Mouse (Mus musculus) heart, adult 11 months (tissue): ENCODE data around the gene Slc25a42.

Experiments
- DNase-seq: peaks from one replicate; pipeline ENCODE4 v3.0.0; 2022

Slc25a42 gene

DNA sequence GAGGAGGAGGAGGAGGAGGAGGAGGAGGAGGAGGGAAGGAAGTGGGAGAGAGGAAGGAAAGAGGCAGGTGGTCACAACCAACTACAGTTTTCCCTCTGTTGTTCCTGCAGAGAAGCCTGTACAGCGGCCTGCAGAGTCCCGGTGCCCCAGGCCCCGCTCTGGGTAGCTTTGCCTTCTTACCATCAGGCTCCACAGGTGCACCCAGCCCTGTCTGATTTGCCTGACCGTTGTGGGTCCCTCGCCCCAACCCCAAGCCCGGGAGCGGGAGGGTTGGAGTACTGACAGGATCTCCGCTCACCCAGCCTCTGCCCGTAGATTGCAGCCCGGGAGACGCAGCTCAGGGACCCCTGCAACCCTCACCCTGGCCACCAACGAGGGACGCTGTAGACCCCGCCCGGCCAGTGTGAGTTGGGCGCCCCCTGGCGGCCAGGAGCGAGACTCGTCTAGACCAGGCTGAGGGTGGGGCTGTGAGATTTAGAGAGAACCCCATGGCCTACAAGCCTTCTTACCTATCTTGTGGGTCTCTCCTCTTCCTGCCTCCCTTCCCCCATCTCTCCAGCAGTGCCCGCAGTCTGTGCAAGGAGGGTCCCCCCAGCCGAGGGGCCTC is 45.5 kb downstream of the Slc25a42 start:
- DNase-seq = peak; percentile 95

DNA sequence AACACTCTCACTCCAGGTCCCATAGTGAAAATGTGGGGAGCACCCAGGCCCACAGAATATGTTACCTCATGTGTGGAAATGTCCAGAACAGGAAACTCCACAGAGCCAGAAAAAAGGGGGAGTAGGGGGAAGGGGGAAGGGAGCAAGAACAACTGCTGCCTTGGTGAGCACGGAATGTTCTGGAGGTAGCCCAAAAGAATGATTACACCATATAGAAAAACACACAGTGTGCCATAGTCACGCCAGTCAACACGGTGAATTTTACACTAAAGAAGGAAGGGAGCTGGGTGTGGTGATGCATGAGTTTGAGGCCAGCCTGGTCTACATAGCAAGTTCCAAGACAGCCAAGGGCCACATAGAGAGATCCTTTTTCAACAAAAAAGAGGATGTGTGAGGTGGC is 48.8 kb downstream of the Slc25a42 start:
- no peak for DNase-seq

DNA sequence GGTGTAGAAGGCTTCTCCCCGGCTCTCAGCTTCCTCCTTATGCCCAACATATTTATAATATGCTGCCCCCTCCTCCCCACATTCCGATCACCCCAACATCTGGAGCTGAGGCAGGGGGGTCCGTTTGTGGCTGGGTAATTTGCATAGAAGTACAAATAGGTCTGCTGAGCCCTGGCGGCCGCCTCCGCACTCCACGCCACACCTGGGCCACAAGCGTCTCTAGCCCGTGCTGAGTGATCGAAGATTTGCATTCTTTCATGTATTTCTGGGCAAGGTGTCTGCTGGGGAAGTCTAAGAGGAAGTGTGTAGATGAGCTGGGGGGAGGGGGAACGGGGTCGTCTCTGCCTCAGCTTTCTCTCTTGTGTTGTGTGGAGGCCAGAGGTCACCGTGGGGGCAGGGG is 52.1 kb downstream of the Slc25a42 start:
- no peak for DNase-seq

DNA sequence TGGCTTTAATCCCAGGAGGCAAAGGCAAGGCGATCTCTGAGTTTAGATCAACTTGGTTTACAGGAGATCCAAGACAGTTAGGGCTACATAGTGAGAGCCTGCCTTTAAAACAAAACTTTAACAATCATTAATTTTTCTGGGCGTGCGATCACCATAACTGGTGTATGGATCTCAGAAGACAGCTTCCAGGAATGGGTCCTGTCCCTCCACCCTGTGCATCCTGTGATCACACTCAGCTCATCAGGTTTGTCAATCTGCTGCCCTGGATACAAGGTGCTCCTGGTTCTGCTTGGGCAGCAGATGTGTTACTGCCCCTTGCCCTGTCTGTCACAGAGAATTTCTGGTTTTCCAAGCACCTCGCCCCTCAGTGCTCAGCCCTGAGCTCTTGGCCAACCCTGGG is 52.9 kb downstream of the Slc25a42 start:
- no peak for DNase-seq

DNA sequence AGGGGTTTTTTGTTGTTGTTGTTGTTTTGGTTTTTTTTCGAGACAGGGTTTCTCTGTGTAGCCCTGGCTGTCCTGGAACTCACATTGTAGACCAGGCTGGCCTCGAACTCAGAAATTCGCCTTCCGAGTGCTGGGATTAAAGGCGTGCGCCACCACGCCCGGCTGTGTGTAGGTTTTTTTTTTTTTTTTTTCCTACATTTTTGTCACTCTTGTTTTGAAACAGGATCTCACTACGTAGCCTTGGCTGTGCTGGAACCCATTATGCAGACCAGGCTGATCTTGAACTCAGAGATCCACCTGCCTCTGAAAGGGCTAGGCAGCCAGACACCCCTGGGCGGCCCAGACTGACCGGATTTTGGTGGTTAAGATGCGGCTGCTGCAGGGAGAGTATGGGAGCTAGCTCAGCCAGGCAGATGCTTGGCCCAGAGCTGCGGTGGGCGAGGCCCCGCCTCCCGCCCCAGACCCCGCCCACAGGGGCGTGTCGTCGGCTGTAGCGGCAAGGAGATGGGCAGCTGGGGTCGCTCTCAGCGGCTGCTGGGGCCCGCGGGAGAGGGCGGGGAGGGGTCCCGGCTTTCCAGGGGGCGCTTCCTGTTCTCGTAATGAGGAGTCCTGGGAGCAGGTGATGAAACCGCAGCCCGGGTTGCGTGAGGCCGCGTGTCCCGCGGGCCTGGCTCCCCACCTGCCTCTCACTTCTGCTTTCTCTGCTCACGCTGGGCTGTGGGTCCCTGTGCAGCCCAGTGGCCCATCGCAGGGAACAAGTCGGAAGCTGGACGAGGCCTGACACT is 53.8 kb downstream of the Slc25a42 start:
- peak; percentile 94 for DNase-seq

DNA sequence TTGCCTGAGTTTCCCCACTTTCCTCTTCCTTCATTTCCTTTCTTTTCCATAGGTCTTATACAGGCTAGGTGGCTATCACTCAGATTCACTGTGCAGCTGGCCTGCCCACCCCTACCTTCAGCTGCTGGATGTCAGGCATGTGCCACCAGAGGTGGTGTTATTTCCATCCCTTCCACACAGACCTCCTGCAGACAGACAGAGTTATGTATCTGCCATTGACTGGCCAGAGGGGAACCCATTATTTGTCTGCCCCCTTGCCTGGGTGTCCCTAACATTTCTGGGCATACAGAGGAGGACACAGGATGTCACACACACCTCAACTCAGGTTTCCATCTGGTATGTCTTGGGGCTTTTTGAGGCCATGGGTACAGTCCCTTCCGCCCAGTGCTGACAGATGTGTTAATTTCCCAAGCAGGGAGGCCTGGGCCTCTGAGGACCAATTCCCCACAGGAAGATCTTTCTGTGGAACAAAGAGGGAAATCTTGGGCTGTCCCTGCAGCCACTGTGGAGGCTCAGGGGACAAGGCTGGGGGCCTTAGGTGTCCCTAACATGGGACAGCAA is 54.8 kb downstream of the Slc25a42 start:
- peak; percentile 86 for DNase-seq

DNA sequence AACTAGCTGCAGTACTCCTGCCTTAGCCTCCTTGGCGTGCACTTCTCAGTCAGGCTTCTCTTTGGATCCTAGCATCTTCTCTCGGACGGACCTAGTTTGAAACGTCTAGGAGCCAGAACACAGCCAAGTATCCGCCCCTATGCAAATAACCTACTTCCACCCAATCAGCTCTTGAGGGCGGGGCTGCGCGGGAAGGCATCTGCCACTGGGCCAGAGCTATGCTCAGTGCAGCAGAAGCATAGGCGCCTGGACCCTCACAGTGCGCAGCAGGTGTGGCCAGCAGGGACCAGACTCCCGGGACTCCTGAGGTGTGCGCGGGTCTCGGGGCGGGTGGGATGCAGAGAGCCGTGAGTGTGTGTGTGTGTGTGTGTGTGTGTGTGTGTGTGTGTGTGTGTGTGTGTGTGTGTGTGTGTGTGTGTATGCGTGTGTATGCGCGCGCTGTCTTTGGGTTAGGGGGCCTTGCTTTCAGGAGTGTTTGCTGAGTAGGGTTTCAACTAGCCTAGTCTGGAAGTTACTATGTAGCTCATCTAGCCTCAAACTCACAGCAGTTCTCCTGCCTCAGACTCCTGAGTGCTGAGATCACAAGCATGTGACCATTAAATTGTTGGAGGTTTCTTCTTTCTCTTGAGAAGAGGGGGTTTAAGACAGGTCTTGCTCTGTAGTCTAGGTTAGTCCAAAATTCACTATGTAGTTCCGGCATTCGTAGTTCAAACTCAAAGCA is 59.4 kb downstream of the Slc25a42 start:
- peak; percentile 96 for DNase-seq

DNA sequence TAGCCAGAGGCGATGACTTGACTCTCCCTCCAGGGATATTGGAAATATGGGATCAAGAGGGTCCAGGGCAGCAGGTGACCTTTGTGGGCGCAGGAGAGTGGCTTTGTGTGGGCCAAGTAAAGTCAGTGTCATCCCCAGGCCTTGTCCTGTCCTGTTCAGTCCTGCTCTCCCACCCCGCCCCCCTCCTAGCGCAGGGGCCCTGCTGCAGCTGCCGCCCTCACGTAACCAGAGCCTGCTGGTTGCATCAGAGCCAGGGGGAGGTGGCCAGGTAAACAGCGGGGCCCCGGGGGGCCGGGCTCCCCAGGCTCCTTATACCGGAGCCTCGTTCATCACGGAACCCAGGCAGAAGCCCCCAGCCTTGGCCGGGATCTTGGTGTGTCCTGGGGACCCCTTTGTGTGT is 61.9 kb downstream of the Slc25a42 start:
- no peak for DNase-seq

DNA sequence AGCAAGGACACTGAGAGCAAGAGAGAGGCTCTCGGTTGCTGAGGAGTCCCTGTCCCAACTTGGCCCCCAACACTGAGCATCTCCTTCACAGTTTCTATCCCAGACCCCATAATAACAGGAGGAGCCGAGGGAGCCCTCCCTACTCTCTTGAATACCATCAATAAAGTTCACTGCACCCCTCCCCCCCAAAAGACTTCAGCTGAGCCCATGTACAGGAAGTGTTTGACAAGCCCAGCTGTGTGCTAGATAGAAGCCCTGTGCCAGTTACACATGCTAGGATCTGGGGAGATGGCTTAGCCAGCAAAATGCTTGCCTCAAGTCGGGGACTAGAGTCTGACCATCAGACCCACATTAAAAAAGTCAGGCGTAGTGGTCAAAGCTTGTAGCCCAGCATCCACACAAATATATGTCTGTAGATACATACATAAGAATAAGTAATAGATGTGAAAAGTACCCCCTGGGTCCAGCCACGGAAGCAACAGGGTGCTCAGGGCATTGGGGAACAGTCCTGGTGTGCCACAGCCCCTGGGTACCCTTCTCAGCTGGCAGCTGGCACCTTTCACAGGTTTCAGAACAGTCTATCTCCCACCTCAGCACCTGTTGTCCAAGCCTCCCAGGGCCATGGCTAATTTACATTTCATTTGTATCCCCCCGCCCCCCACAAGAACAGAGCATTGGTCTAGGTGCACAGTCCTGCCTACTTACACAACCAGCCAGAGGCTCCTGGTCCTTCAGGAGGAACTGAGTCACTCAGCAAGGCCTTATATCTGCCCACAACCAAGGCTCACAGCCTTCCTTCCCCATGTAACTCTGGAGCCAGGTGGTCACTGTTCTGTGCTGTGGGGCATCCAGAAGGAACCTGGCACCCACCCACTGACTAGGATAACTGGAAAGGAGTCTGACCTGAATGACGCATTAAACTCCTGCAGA is 64.2 kb downstream of the Slc25a42 start:
- no peak for DNase-seq

DNA sequence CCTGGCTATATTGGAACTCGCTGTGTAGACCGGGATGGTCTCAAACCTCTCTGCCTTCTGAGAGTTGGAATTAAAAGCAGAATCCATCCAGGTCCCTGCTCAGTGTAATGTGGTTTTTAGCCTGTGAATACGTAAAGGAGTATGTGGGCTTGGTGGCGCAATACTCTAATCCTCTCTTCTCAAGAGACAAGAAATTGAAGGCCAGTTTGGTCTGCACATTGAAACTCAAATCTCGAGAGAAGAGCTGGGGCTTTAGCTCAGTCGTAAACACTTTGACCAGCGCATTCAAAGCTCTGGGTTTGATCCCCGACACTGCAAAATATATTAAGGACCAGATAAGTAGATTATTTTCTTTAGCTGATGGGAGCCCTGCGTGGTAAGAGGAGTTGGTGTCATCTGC is 72.1 kb downstream of the Slc25a42 start:
- DNase-seq = no peak

DNA sequence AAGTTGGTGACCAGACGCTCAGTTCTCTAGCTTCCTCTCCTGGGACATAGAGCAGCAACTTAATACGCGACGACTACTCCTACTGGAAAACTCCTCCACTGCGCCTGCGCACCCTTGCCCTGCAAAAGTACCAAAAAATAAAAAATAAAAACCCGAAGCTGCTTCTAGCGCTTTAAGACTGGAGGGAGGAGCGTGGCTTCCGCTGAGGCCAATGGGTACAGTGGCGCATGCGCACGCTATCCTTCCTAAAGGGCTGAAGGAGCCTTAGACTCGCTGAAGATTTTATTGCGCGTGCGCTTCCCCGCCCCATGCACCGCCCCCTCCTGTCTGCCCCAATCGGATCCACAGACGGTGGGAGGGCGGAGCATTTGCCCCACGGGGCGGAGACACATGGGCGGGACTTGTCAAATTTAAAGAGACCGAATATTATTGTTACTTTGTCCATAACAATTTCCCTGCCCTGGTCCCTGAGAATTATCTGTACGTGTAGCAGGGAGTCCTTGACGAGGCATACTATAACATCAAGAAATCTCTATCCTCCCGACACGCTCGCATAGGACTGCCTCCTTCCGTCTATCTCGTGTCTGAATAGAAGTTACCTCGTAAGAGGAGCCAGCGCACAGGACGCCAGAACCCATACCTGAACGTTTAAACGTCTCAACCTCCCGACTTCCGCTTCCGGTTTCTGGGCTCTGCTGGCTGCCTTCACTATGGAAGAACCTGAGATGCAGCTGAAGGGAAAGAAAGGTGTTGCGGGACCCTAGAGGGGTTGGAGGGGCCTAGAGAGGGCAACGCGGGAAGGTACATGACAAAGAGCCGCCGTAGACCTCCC is 72.9 kb downstream of the Slc25a42 start, which contains the start of the genes Rfxank, Borcs8 and Mef2b:
Gene Rfxank (minus strand): TSS at position 129 of the 832 bp plus-strand sequence.
Gene Borcs8 (plus strand): TSS at position 474 of the 832 bp plus-strand sequence.
Gene Mef2b (plus strand): TSS at position 686 of the 832 bp plus-strand sequence.
- peak; percentile 100 for DNase-seq

DNA sequence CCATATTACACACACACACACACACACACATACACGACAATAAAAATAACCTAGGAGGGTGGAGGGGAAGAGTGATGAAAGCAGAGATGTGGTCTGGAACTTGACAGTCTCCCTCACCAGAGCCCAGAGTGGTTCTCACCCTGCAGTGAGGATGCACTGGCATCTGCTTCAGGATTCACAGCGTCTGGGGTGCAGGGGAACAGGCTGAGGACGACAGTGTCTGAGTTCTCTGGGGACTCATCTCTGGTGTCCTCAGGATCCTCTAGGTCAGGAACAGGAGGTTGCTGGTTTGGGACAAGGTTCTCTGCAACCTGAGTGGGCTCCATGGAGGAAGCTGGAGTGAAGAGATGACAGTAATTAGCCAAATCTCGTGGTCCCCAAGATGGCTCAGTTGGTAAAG is 74.2 kb downstream of the Slc25a42 start:
- peak; percentile 91 for DNase-seq

DNA sequence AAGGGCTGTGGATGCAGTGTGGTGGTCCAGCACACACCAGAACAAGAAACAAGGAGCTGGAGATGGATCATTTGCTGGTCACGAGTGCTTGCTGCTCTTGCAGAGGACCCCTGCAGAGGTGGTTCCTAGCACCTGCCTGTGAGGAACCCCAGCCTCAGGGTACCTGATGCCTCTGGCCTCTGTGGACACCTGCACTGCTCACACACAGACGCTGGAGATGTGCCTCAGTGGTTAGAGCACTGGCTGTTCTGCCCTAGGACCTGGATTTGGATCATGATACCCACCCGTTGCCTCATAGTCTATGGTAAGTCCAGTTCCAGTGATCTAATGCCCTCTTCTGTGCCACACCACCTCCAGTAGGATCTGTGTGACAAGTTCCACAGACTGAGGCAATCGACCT is 75.5 kb downstream of the Slc25a42 start:
- peak; percentile 88 for DNase-seq

DNA sequence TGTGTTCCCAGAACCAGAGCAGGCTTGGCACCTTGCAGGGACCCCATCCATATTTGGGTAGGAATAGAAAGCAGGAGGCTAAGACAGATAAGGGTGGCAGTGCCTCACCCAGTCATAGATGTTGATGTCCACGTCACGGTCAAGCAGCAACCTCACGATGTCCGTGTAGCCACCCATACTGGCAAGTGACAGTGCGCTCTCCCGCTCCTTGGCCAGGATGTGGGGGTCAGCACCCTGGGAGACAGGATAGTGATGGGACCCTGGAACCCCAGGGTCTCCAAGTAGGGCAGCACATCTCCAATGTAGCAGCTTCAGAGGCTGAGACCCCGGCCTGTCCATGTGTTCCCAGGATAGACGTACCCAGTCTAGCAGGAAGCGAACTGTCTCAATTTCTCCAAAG is 77.2 kb downstream of the Slc25a42 start:
- DNase-seq = peak; percentile 91
